Mouse (Mus musculus) kidney, postnatal 0 days (tissue): ENCODE data around the gene Gm20878. TPM values are rescaled to one million over a fixed set of nuclear protein-coding genes. Genes with fewer than 3 reads are reported as not detected.
"Not testable (repeated sequence)": the region's sequence is repeated elsewhere in the genome, so short reads cannot be mapped to it uniquely, and the experiment has no call there.

Experiments used
- ATAC-seq: fragments of 200-750 bp; cut with Nextera tagmentation; replicated peaks from 2 replicates; pipeline ENCODE4 v1.8.0; 2017; ENCODE audit warnings: low read depth, moderate number of reproducible peaks, moderate TSS enrichment, moderate library complexity; ENCODE audit not compliant: low FRiP score
- DNase-seq: peaks from one replicate; pipeline ENCODE4 v3.0.0-alpha.2; 2016; ENCODE audit warnings: low spot score
- H3K27ac ChIP-seq: fragments of 300-500 bp; sonication (generic); 2 replicates; pipeline ENCODE4 v1.5.1; 2014; ENCODE audit warnings: mild to moderate bottlenecking
- H3K27me3 ChIP-seq: fragments of 300-500 bp; sonication (generic); 2 replicates; pipeline ENCODE4 v1.6.1; 2014; ENCODE audit warnings: low read length, mixed read lengths; ENCODE audit not compliant: insufficient read depth
- H3K36me3 ChIP-seq: fragments of 300-500 bp; sonication (generic); 2 replicates; pipeline ENCODE4 v1.6.1; 2014; ENCODE audit warnings: low read length, mixed read lengths; ENCODE audit not compliant: insufficient read depth
- H3K4me1 ChIP-seq: fragments of 300-500 bp; sonication (generic); replicated peaks from 2 replicates; pipeline ENCODE4 v1.6.1; 2014; ENCODE audit warnings: antibody characterized with exemption, low read length, mixed read lengths; ENCODE audit not compliant: insufficient read depth
- H3K4me2 ChIP-seq: fragments of 300-500 bp; sonication (generic); 2 replicates; pipeline ENCODE4 v1.6.1; 2014; ENCODE audit warnings: mild to moderate bottlenecking, low read length, moderate library complexity, mixed read lengths
- H3K4me3 ChIP-seq: fragments of 300-500 bp; sonication (generic); replicated peaks from 2 replicates; pipeline ENCODE4 v1.5.1; 2014; ENCODE audit warnings: low read depth, low read length
- H3K9ac ChIP-seq: fragments of 300-500 bp; sonication (generic); 2 replicates; pipeline ENCODE4 v1.6.1; 2014; ENCODE audit warnings: low read depth, low read length
- H3K9me3 ChIP-seq: fragments of 300-500 bp; sonication (generic); replicated peaks from 2 replicates; pipeline ENCODE4 v1.6.1; 2016; ENCODE audit warnings: low read length, inconsistent platforms, mixed read lengths
- WGBS: fragments of 180-500 bp; shearing (Covaris S2); extraction: QIAGEN DNeasy Blood & Tissue Kit; methylation state at CpG from one replicate; pipeline ENCODE4 v1.1.7; 2014; 5-methylcytosine and 5-hydroxymethylcytosine counted together
- polyA plus RNA-seq: library from polyadenylated mRNA; unstranded; fragments of >200 nt; fragmentation: Nextera tagmentation; extraction: Ambion mirVana; gene quantifications from 2 replicates; pipeline ENCODE4 v1.2.1, GENCODE M21; 2015

Gm20878 gene
- 1.2 and 1.5 TPM in 2 replicates for polyA plus RNA-seq

GRCm38 (mm10) chr4:41941272-41941671, at the start of gene Gm20878:
Gene Gm20878, plus strand, starts transcription at chr4:41941572.
- not testable (repeated sequence) for H3K4me2 ChIP-seq, ATAC-seq, DNase-seq, H3K4me3 ChIP-seq, H3K27me3 ChIP-seq, H3K9me3 ChIP-seq, H3K4me1 ChIP-seq, H3K9ac ChIP-seq, H3K27ac ChIP-seq, H3K36me3 ChIP-seq
- no CpG with 5 or more reads among the region's 8 CpGs for WGBS

DNA sequence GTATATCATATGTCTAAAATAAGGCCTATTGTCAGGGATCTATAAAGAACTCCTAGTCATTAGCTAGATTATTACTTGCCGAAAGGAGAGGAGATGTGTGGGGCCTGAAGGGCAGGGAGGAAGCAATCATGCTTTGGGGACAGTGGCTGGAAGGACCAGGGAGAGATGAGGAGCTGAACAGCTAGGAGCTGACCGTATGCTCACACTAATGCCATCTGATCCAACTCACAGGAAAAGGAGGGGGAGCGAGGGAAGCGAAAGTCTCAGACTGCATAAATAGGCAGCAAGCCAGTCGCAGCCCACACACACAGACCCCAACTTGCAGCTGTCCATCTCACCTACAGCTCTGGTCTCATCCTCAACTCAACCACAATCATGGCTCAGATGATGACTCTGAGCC, 38.1 kb upstream of the Gm20878 start, which contains the start of gene Gm21541:
Gene Gm21541, plus strand, starts transcription at position 301 of the 400 bp plus-strand sequence.
- not testable (repeated sequence) for H3K27me3 ChIP-seq, ATAC-seq, H3K9ac ChIP-seq, H3K4me2 ChIP-seq, H3K27ac ChIP-seq, H3K4me1 ChIP-seq, H3K36me3 ChIP-seq, H3K4me3 ChIP-seq, DNase-seq, H3K9me3 ChIP-seq
- WGBS, result no CpG with 5 or more reads among the region's 5 CpGs

- not testable (repeated sequence) for H3K27me3 ChIP-seq, H3K9me3 ChIP-seq, H3K4me1 ChIP-seq, DNase-seq, H3K4me2 ChIP-seq, H3K4me3 ChIP-seq, H3K9ac ChIP-seq, H3K27ac ChIP-seq, H3K36me3 ChIP-seq, ATAC-seq
- WGBS, result no CpG with 5 or more reads among the region's 1 CpGs
Measured at GRCm38 (mm10) chr4:41965758-41966157, 24.4 kb downstream of the Gm20878 start, which contains the start of gene Fam205a4. Gene Fam205a4, plus strand, starts transcription at chr4:41966058.

Other genes with a start within 250 kb of the Gm20878 start
- gene Cntfr, start 244.5 kb upstream of the Gm20878 start, polyA plus RNA-seq, result 8.6 and 8.7 TPM in 2 replicates
- gene Il11ra1, start 241.6 kb upstream of the Gm20878 start, polyA plus RNA-seq, result 157 and 159 TPM in 2 replicates
- gene Rpp25l, start 228.0 kb upstream of the Gm20878 start, polyA plus RNA-seq, result 63.3 and 65.2 TPM in 2 replicates
- 152 and 154 TPM in 2 replicates for gene Dctn3, start 218.4 kb upstream of the Gm20878 start, polyA plus RNA-seq
- gene Arid3c, start 210.4 kb upstream of the Gm20878 start, polyA plus RNA-seq, result 0.08 and 0.14 TPM in 2 replicates
- 72.1 and 75.2 TPM in 2 replicates for gene Galt, start 186.3 kb upstream of the Gm20878 start, polyA plus RNA-seq
- 58.4 and 64.4 TPM in 2 replicates for gene Sigmar1, start 185.4 kb upstream of the Gm20878 start, polyA plus RNA-seq
- 39.1 and 42.1 TPM in 2 replicates for gene Ccl27a, start 167.3 kb upstream of the Gm20878 start, polyA plus RNA-seq
- 8.4 and 14.8 TPM in 2 replicates for gene Gm21541, start 38.0 kb upstream of the Gm20878 start, polyA plus RNA-seq
- 0.31 and 0.39 TPM in 2 replicates for gene Fam205a4, start 24.5 kb downstream of the Gm20878 start, polyA plus RNA-seq
- gene Gm21093, start 93.2 kb downstream of the Gm20878 start, polyA plus RNA-seq, result 0.07 TPM in 1 of 2 replicates, not detected in the other
- gene Gm3893, start 149.6 kb downstream of the Gm20878 start, polyA plus RNA-seq, result not detected in 2 replicates
- gene Gm13304, start 173.2 kb downstream of the Gm20878 start, polyA plus RNA-seq, result 0.33 TPM in 1 of 2 replicates, not detected in the other
- gene Gm13306, start 211.9 kb downstream of the Gm20878 start, polyA plus RNA-seq, result 0.28 TPM in 1 of 2 replicates, not detected in the other
- gene Gm13305, start 227.0 kb downstream of the Gm20878 start, polyA plus RNA-seq, result 0.21 TPM in 1 of 2 replicates, not detected in the other